Mouse (Mus musculus): Measurements from ENCODE around the gene Treml1. TPM values are rescaled to one million over a fixed set of nuclear protein-coding genes. Genes with fewer than 3 reads are reported as not detected.
"Not testable (repeated sequence)": the region's sequence is repeated elsewhere in the genome, so short reads cannot be mapped to it uniquely, and the experiment has no call there.

Gene Treml1
- not detected in 2 replicates for polyA plus RNA-seq (2012; rRNA removed)

DNA sequence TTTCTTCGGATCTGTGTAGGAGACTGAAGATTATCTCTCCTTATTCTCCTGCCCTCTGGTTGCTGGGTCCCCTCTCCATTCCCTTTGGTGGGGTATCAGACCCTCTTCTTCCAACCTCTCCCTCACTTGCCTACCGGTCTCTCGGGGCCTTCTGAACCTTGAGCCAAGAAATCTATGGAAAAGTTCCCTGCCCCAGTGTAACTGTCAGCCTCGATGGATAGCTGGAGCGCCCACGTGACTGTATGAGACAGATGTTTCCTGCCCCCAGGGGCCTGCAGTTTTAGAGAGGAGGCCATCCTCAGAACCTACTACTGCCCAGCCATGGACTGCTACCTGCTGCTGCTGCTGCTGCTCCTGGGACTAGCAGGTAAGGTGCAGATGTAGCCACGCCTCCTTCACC is at the start of gene Treml1:
Gene Treml1, plus strand, starts transcription at position 301 of the 400 bp plus-strand sequence.
- 74% methylated on average over 7 of the region's 7 CpGs for WGBS
- DNase-seq (ENCODE audit: low read depth, low spot score): no peak

DNA sequence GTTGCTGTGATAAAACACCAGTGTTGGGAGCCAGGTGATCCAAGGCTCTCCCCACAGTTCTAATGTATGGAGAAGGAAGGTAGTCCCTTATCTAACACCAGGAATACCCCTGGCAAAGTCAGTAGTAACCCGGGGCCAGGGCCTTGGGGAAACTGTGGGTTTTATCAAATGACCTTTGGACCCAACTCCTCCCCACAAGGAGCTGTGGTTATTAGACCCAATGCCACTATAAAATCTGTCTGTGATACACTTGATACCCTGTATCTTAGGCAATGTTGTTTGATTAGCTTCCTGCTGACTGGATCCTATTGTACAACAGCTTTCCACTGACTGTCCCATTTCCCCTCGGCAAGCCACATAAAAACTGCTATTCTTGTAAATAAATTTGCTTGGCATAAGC is 47.6 kb upstream of the Treml1 start:
- DNase-seq (ENCODE audit: low read depth, low spot score): no peak
- 20% methylated on average over 2 of the region's 2 CpGs for WGBS

GRCm38 (mm10) chr17:48315905-48316579 is 43.7 kb upstream of the Treml1 start, which contains the start of gene B430306N03Rik:
Gene B430306N03Rik, plus strand, starts transcription at chr17:48316141.
- WGBS: 55% methylated on average over 3 of the region's 3 CpGs

DNA sequence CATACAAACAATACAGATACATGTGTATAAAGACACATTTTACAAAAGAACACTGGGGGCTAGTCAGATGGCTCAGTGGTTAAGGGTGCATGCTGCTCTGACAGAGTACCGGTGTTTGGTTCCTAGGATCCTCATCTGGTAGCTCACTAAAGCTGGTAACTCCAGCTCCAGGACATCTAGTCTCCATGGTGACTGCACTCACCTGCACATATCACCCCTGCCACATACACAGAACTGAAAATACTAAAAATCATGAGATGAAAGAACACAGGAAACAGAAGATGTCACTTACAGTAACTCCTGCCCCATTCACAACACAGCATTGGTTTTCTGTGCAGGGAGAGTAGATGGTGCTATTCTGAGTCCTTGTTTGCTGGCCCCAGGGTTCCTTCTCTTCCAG is 41.0 kb upstream of the Treml1 start:
- DNase-seq (ENCODE audit: low read depth, low spot score): no peak
- 94% methylated on average over 1 of the region's 1 CpGs for WGBS

More at GRCm38 (mm10) chr17:48315905-48316579, 43.7 kb upstream of the Treml1 start, which contains the start of gene B430306N03Rik:
- DNase-seq (ENCODE audit: low read depth, low spot score): not testable (repeated sequence)

DNA sequence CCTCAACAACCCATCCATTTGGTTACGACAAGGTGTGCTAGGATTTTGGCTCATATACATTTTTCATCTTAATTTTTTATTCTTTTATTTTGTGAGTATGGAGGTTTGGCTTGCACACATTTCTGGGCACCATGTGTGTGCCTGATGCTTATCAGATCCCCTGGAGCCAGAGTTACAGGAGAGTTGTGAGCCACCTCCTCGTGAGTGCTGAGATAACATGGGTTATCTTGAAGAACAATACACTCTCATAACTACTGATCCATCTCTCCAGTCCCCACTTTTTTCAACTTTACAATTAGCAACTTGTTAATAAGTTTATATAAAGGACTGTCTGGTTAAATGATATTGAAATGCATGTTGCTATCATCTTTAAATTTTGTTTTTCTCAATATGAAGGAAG is 38.4 kb upstream of the Treml1 start:
- 64% methylated on average over 2 of the region's 2 CpGs for WGBS
- no peak for DNase-seq (ENCODE audit: low read depth, low spot score)

DNA sequence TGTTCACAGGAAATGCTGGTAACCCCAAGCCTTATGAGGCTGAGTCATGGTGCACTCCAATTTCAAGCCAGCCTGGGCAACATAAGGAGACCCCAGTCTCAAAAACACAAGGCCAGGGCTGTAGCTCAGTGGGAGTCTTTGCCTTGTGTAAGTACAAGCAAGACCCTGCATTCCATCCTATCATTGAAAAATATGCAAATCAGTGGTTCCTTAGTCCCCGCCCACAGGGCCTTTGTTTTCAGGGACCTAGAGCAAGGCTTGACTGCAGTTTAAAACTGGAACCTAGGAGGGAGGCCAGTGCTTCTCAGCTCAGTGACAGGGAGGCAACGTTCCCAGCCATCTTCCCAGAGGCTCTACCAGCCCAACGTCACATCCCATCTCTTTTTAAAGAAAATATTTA is 36.5 kb upstream of the Treml1 start:
- no peak for DNase-seq (ENCODE audit: low read depth, low spot score)
- 82% methylated on average over 3 of the region's 3 CpGs for WGBS

- WGBS: 83% methylated on average over 5 of the region's 5 CpGs
- DNase-seq (ENCODE audit: low read depth, low spot score): no peak
Observed at GRCm38 (mm10) chr17:48324258-48324657, 35.5 kb upstream of the Treml1 start.

- DNase-seq (ENCODE audit: low read depth, low spot score): no peak
- 83% methylated on average over 6 of the region's 6 CpGs for WGBS
Observed at GRCm38 (mm10) chr17:48325093-48325492, 34.6 kb upstream of the Treml1 start.

GRCm38 (mm10) chr17:48325638-48326037 is 34.1 kb upstream of the Treml1 start:
- 86% methylated on average over 11 of the region's 11 CpGs for WGBS
- no peak for DNase-seq (ENCODE audit: low read depth, low spot score)

GRCm38 (mm10) chr17:48326656-48327055 is 33.1 kb upstream of the Treml1 start:
- no peak for DNase-seq (ENCODE audit: low read depth, low spot score)
- 69% methylated on average over 4 of the region's 4 CpGs for WGBS

GRCm38 (mm10) chr17:48332524-48332923 is 27.2 kb upstream of the Treml1 start:
- DNase-seq (ENCODE audit: low read depth, low spot score): no peak
- 84% methylated on average over 2 of the region's 2 CpGs for whole genome bisulfite sequencing

DNA sequence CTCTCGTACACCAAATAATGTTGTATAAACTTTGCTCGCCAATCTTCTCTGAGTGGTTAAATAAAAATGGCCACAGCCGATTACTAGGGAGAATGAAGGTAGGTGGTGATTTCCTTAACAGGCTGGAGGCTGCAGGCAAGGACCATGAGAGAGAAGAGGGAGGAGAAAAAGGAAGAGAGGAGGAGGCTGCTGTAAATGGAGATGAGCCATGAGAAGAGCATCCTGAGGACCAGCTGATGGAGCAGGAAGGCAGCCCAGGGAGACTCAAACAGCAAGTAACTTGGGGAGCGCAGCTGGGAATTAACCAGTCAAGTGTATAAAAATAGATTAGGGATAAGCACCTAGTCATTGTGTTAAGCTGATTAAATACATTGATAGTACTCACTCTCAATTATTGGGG is 25.5 kb upstream of the Treml1 start:
- 88% methylated on average over 4 of the region's 4 CpGs for WGBS
- DNase-seq (ENCODE audit: low read depth, low spot score): no peak

DNA sequence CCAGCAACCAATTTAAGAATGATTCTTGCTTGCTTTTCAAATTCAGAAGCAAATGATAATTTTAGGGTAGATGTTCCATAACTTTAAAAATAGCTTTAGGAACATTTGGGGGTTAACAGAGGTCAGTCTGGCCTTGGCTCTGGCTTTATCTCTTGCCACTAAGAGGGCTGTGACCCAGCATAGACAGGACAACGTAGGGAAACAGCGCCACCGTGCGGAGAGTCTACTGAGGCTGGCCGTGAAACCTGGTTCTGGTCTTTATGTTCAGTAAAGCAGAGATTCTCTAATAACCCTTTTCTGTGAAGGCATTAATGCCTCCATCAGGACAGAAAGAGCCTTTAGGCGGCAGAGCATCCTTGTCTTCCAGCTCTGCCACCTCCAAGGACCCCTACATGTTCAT is 22.9 kb upstream of the Treml1 start:
- 6% methylated on average over 6 of the region's 6 CpGs for WGBS
- peak; percentile 28 for DNase-seq (ENCODE audit: low read depth, low spot score)

GRCm38 (mm10) chr17:48340267-48340666 is 19.4 kb upstream of the Treml1 start:
- WGBS: 73% methylated on average over 1 of the region's 1 CpGs

DNA sequence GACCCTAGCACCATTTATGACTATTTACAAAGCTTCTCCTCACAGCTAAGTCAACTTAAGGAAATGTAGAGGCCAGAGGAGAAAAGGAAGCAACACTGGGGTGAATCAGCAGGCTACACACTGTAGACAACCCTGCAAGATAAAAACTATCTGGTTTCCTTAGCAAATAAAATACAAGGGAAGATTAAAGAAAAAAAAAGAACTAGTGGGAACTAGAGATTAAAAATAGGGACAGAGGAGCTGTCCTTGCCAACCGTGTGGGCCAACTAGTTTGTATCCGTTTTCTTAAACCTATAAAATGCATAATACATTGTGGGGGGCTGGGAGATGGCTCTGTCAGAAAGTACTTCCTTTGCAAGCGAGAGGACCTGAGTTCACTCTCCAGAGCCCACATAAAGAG is 17.8 kb upstream of the Treml1 start:
- DNase-seq (ENCODE audit: low read depth, low spot score): no peak
- WGBS: 41% methylated on average over 3 of the region's 3 CpGs

More at GRCm38 (mm10) chr17:48340267-48340666, 19.4 kb upstream of the Treml1 start:
- DNase-seq (ENCODE audit: low read depth, low spot score): no peak

GRCm38 (mm10) chr17:48343065-48343464 is 16.7 kb upstream of the Treml1 start:
- no peak for DNase-seq (ENCODE audit: low read depth, low spot score)
- 86% methylated on average over 2 of the region's 2 CpGs for WGBS

DNA sequence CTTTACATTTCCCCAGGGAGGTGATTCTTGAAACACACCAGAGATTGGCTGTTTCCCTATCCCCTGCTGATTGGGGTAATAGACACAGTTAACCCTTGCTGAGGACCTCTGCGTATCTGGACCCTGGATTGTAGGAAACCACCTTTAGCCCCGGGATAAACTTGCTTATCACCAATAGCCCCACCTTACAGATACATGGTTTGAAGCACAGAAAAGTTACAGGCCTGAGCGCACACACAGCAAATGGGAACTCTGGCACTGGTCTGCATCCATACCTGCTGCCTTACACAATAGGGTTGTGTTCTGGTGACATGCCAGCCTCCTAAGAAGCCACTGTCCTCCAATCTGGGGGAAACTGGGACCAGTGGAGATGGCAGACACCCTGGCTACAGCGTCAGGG is 13.9 kb upstream of the Treml1 start:
- WGBS: 77% methylated on average over 4 of the region's 4 CpGs
- DNase-seq (ENCODE audit: low read depth, low spot score): no peak

DNA sequence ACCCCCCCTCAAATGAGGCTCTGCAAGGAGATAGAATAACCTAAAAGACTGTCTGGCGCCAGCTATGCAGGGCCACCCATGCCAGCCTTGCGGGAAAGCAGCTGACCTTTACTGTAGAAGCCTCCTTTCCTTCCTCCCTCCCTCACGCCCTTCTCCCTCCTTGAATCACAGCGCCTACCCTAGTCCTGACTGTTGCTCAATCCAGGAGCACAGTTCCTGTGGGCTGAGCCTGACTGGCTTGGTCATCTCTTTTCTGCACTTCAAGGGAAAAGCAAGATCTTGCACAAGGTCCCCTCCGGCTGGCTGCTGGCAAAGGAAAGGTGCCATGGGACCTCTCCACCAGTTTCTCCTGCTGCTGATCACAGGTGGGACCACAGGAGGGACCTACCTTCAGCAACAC is 13.5 kb upstream of the Treml1 start, which contains the start of gene Trem2:
Gene Trem2, plus strand, starts transcription at position 171 of the 400 bp plus-strand sequence.
- no peak for DNase-seq (ENCODE audit: low read depth, low spot score)
- WGBS: 65% methylated on average over 5 of the region's 5 CpGs

DNA sequence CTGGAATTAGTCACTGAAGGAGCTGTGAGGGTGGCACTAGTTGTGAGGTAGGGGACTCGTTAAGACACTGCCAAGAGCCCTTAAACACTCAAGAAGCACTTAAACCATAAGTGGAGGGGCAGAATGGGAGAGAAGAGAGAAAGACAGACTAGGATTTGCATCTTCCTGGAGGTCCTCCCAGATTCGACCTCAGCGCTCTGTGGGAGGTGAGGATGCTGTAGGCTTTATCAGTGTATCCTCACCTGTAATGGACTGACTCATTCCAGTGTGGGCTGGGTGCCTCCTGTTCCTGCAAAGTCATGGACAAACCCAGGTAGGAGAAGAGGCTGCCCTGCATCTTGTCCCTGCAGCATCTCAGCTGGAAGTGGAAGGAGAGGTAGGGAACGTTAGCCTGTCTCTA is 12.9 kb upstream of the Treml1 start:
- 70% methylated on average over 4 of the region's 4 CpGs for WGBS
- DNase-seq (ENCODE audit: low read depth, low spot score): no peak

DNA sequence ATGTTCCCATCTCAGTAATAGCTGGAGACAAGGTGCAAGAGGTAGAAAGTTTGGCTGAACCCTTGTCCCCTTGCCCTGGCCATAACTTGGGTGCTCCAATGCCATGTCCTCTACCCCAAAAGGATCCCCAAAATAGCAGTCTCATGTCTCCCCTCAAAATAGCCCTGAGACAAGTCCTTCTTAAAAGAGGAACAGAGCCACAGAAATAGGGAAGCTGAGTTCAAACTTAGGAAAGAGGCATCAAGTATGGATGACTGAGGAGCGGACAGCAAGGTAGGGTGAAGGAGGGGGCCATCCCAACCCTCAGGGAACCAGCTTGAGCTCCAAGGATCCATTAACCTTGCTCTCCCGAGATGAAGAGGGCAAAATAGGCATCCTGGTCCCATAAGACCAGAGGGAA is 12.4 kb upstream of the Treml1 start:
- no peak for DNase-seq (ENCODE audit: low read depth, low spot score)
- WGBS: 68% methylated on average over 2 of the region's 2 CpGs

DNA sequence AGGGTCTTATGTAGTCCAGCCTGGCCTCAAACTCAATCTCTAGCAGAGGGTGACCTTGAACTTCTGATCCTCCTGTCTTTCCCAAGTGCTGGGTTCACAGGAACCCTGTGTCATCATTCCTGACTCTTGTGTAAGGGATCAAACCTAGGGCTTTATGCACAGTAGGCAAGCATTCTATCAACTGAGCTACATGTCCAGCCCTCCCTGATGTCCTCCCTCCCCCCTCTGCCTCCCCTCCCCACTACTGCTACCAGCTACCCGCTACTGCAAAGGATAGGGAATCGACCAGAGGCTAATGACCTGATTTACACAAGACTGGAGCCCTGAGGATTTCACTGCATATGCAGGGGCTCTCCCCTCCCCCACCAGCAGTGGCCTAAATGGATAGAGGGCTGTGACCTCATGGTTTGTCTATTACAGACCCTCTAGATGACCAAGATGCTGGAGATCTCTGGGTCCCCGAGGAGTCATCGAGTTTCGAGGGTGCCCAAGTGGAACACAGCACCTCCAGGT is 9.0 kb upstream of the Treml1 start:
- 74% methylated on average over 5 of the region's 5 CpGs for WGBS

More for the DNA sequence above, 9.0 kb upstream of the Treml1 start:
- DNase-seq (ENCODE audit: low read depth, low spot score): no peak
